Mouse (Mus musculus) thymus, adult 2 months (tissue): ENCODE measurements around the gene Tspan10. TPM values are rescaled to one million over a fixed set of nuclear protein-coding genes. Genes with fewer than 3 reads are reported as not detected.

ENCODE experiments used
- DNase-seq: peaks from one replicate; pipeline ENCODE4 v3.0.0; 2021
- H3K27ac ChIP-seq: fragments of 200-500 bp; 2 replicates; pipeline ENCODE4 v1.5.1; 2012; ENCODE audit warnings: low read length, control low read depth; ENCODE audit not compliant: control insufficient read depth, insufficient read depth
- H3K27me3 ChIP-seq: fragments of 200-500 bp; 2 replicates; pipeline ENCODE4 v1.6.1; 2012; ENCODE audit warnings: mild to moderate bottlenecking, low read length, moderate library complexity, mixed read lengths; ENCODE audit not compliant: control insufficient read depth, insufficient read depth
- H3K36me3 ChIP-seq: fragments of 200-500 bp; 2 replicates; pipeline ENCODE4 v1.6.1; 2012; ENCODE audit warnings: mild to moderate bottlenecking, low read length, moderate library complexity; ENCODE audit not compliant: control insufficient read depth, insufficient read depth
- H3K4me1 ChIP-seq: fragments of 200-500 bp; replicated peaks from 2 replicates; pipeline ENCODE4 v1.6.1; 2012; ENCODE audit warnings: low read length; ENCODE audit not compliant: control insufficient read depth, insufficient read depth
- H3K4me3 ChIP-seq: fragments of 200-500 bp; 2 replicates; pipeline ENCODE4 v1.5.1; 2012; ENCODE audit warnings: mild to moderate bottlenecking, low read length, control low read depth, moderate library complexity; ENCODE audit not compliant: control insufficient read depth, insufficient read depth
- CTCF ChIP-seq: fragments of 200-500 bp; IDR thresholded peaks from 2 replicates; pipeline ENCODE4 v1.5.1; 2012; ENCODE audit warnings: mild to moderate bottlenecking, control low read depth, low read length, moderate library complexity, borderline replicate concordance; ENCODE audit not compliant: control insufficient read depth, poor library complexity, insufficient read depth; ENCODE audit errors: extremely low read depth
- POLR2A ChIP-seq: fragments of 200-500 bp; IDR thresholded peaks from 2 replicates; pipeline ENCODE4 v1.6.1; 2012; ENCODE audit warnings: mild to moderate bottlenecking, low read length, control low read depth, moderate library complexity; ENCODE audit not compliant: control insufficient read depth, poor library complexity, insufficient read depth; ENCODE audit errors: extremely low read depth
- WGBS: fragments of 180-500 bp; shearing (Covaris S2); methylation state at CpG from one replicate; pipeline ENCODE4 v1.1.7; 2018; 5-methylcytosine and 5-hydroxymethylcytosine counted together
- polyA plus RNA-seq: library from polyadenylated mRNA; depleted of rRNA; stranded (reverse); fragments of >200 nt; gene quantifications from 2 replicates; pipeline ENCODE4 v1.2.3, GENCODE M21; 2012

The Tspan10 gene
- polyA plus RNA-seq, 1 experiment, result 24.0 TPM

GRCm38 (mm10) chr11:120453306-120453705 lies 10.9 kb downstream of the Tspan10 start, which contains the start of gene Pde6g:
Gene Pde6g, minus strand, starts transcription at chr11:120453500.
- TF ChIP-seq POLR2A (no peak), CTCF (no peak)
- no peak within 1 kb of the TSS for H3K4me3 ChIP-seq
- H3K27me3 ChIP-seq, result no peaks in the 10 kb centered on the region
- H3K36me3 ChIP-seq, result no peaks in the 10 kb centered on the region
- 95% methylated on average over 4 of the region's 4 CpGs for WGBS
- H3K27ac ChIP-seq, result no peak within 1 kb of the TSS
- H3K4me1 ChIP-seq, result peaks cover 13% of the 10 kb centered on the region
- no peak for DNase-seq

GRCm38 (mm10) chr11:120454965-120455364 lies 12.5 kb downstream of the Tspan10 start:
- no peak overlapping the region for H3K4me3 ChIP-seq
- H3K4me1 ChIP-seq, result peaks cover 21% of the 10 kb centered on the region
- 94% methylated on average over 4 of the region's 4 CpGs for WGBS
- H3K36me3 ChIP-seq, result no peaks in the 10 kb centered on the region
- H3K27ac ChIP-seq, result no peak overlapping the region
- no peak for DNase-seq
- TF ChIP-seq POLR2A, result no peak
- no peak for TF ChIP-seq CTCF
- no peaks in the 10 kb centered on the region for H3K27me3 ChIP-seq

- Histone ChIP-seq H3K27ac (no peak overlapping the region), H3K27me3 (no peaks in the 10 kb centered on the region), H3K4me3 (no peak overlapping the region), H3K36me3 (no peaks in the 10 kb centered on the region), H3K4me1 (peaks cover 21% of the 10 kb centered on the region)
- TF ChIP-seq POLR2A (no peak), CTCF (no peak)
- WGBS, result 97% methylated on average over 7 of the region's 7 CpGs
- DNase-seq, result no peak
Observed at GRCm38 (mm10) chr11:120455413-120455812, 13.0 kb downstream of the Tspan10 start.

- TF ChIP-seq CTCF (no peak), POLR2A (no peak)
- no peak overlapping the region for H3K27ac ChIP-seq
- no peaks in the 10 kb centered on the region for H3K27me3 ChIP-seq
- H3K4me3 ChIP-seq, result peak overlapping the region; percentile 74
- peaks cover 18% of the 10 kb centered on the region for H3K4me1 ChIP-seq
- no peaks in the 10 kb centered on the region for H3K36me3 ChIP-seq
- WGBS, result 9% methylated on average over 14 of the region's 14 CpGs
- DNase-seq, result no peak
Observed at GRCm38 (mm10) chr11:120457370-120457769, 14.9 kb downstream of the Tspan10 start.

GRCm38 (mm10) chr11:120457772-120458751 lies 15.6 kb downstream of the Tspan10 start, which contains the start of the genes Oxld1 and Ccdc137:
Gene Oxld1, minus strand, starts transcription at chr11:120458068.
Gene Ccdc137, plus strand, starts transcription at chr11:120458115.
- 3% methylated on average over 62 of the region's 62 CpGs for WGBS
- peak; percentile 75 for DNase-seq

GRCm38 (mm10) chr11:120458847-120459597 lies 16.6 kb downstream of the Tspan10 start:
- Histone ChIP-seq H3K27me3 (no peaks in the 10 kb centered on the region), H3K4me3 (peak overlapping the region; percentile 74)

More at GRCm38 (mm10) chr11:120457772-120458751, 15.6 kb downstream of the Tspan10 start, which contains the start of the genes Oxld1 and Ccdc137:
- Histone ChIP-seq H3K27ac (no peak within 1 kb of the TSS), H3K4me1 (peaks cover 18% of the 10 kb centered on the region), H3K4me3 (peak within 1 kb of the TSS; percentile 74), H3K27me3 (no peaks in the 10 kb centered on the region), H3K36me3 (no peaks in the 10 kb centered on the region)
- TF ChIP-seq CTCF (no peak), POLR2A (peak; percentile 82)

More at GRCm38 (mm10) chr11:120458847-120459597, 16.6 kb downstream of the Tspan10 start:
- peaks cover 18% of the 10 kb centered on the region for H3K4me1 ChIP-seq
- no peaks in the 10 kb centered on the region for H3K36me3 ChIP-seq
- H3K27ac ChIP-seq, result no peak overlapping the region
- no peak for TF ChIP-seq CTCF
- DNase-seq, result no peak
- 69% methylated on average over 6 of the region's 6 CpGs for whole genome bisulfite sequencing
